Mouse (Mus musculus) erythroblast, adult 5-6 weeks (primary cell): ENCODE measurements around the gene Lamc1. TPM values are rescaled to one million over a fixed set of nuclear protein-coding genes. Genes with fewer than 3 reads are reported as not detected.

ENCODE experiments used
- ATAC-seq: replicated peaks from 2 replicates; pipeline ENCODE4 v1.8.0; 2016; ENCODE audit warnings: moderate number of reproducible peaks, mild to moderate bottlenecking, moderate TSS enrichment, inconsistent platforms; ENCODE audit not compliant: poor library complexity, low FRiP score, severe bottlenecking
- total RNA-seq, 2 experiments: library from RNA; stranded (forward) in 1 of 2; stranded (reverse) in 1 of 2; fragments of 150-400 nt in 1 of 2; fragments of 200-764, 138-1000 nt in 1 of 2; gene quantifications; 2 replicates each; pipeline versions ENCODE4 v1.2.3 to v1.2.4; 2015 to 2017; ENCODE audit warnings: low replicate concordance in 2 of 2

Gene Lamc1
- total RNA-seq, 2 experiments from 2014 or later, result 0.34 TPM; not detected in 1

DNA sequence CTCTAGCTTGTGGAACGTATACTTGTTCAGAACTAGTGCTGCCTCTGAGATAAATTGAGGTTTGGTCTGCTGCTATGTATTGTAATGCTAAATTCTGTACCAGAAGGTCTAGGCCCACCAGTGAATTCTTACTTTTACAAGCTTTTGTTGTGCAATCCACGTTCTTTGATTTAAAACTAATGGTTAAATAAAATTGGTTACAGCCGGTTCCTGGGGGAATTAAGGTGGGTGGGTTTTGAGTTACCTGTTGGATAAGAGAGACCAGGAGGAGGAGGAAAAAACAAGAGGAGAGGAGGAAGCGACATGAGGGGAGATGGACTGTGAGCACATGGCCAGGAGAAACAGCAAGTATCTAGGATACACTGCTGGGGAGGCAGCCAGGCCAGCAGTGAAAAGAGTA is 116.1 kb downstream of the Lamc1 start:
- no peak for ATAC-seq

DNA sequence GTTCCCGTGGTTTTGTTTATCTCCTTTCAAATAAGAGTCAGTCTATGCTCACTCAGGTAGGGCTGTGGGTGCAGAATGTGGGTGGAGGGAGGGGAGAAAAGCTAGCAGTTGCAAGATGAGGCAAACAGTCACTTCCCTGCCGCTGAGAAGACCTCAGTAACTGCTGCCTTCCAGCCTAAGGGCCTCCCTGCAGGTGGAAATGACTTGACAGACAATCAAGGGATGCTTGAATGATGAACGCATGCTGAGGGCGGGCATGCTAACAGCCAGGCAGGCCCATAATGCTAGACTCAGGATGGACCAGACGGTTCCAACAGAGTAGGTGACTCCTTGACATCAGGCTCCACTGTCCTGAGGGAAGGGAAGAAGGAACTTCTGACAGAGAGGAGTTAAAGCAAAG is 116.9 kb downstream of the Lamc1 start:
- no peak for ATAC-seq

GRCm38 (mm10) chr1:153210992-153211391 is 121.6 kb downstream of the Lamc1 start:
- ATAC-seq, result no peak

DNA sequence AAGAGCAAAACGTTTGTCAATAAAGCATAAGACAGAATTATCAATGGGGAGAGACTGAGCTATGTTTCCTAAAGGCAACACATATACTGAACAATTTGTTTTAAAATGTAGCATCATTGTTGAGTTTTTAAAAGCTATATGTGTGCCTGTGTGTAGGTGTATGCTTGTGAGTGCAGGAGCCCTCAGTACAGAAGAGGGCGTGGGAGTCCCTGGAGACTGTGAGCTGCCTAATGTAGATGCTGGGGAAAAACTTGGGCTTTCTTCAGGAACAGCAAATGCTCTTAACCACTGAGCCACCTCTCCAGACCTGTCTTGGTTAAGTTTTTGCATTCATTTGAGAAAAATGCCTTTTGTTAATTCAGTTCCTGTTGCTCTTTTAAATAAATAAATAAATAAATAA is 122.4 kb downstream of the Lamc1 start:
- no peak for ATAC-seq

- ATAC-seq, result no peak
Measured at GRCm38 (mm10) chr1:153202195-153202594, 130.4 kb downstream of the Lamc1 start.

GRCm38 (mm10) chr1:153201448-153201847 is 131.1 kb downstream of the Lamc1 start:
- no peak for ATAC-seq

DNA sequence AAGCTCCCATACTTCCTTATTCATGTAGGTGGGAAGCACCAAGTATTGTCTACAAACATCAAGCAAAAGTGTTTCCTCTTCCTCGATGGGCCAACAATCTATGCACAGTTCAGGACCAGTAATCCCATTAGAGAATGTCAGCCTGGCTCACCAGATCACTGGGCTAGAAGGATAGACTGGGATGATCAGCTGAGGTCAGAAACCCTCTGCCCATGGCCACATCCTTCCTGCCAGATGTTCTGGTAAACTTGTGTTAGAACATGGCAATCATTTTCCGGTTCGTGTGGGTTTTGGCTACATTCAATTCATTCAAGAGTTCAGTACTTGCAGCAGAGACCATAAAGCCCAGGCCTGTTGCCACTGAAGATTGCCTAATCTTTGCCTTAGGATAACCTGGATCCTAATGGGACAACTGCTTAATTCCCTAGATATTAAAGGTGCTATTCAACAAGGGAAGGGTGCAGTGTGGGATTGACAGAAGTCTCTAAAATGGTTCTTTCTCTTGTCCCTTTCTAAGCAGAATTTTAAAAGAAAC is 135.2 kb downstream of the Lamc1 start:
- no peak for ATAC-seq

DNA sequence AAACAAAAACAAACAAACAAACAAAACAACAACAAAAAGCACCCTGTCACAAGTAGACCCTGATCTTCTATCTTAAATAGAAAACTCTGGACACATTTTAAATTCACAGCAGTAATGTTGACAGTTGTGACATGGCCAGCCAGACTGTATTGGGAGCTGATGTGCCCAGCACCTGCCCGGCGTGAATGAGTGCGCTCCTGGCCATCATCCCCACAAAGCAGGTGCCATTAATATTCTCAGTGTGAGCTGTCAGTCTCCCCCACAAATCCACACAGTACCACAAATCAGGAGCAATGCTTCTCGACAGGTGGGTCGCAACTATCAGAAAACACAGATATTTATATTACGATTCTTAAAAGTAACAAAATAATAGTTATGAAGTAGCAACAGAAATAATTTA is 139.6 kb downstream of the Lamc1 start:
- no peak for ATAC-seq

DNA sequence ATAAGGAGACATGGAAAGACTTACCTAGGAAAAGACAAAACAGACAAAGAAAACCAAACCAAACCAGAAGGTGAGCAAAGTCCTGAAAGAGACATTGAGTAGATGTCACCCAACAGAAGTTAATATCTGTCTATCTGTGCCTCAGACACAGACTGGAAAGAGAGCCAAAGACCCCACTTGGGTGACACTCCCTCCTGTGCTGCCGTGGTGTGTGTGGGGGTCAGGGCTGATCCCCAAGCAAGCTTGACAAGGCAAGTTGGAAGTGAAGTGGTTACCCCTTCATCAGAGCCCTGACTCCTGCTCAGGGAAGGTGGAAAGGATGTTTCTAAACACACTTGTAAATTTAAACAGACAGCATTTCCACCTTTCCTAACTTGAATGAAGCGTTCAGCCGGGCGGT is 140.2 kb downstream of the Lamc1 start:
- ATAC-seq, result no peak

DNA sequence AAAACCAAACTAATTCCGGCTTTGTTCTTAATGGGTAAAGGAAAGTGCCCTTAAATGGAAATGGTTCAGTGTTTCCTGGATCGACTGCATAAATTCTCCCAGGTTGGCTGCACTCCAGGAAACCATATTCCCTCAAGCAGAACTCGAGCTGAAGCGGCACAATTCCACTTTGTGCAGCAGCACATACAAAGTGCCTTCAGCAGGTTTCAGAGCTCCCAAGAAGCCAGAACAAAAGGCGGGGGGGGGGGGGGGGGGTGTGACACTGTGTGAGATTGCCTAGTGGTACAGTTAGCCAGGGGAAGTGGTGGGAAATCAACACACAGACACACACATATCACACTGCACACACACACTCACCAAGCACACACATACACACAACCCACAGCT is 140.7 kb downstream of the Lamc1 start:
- ATAC-seq, result no peak

DNA sequence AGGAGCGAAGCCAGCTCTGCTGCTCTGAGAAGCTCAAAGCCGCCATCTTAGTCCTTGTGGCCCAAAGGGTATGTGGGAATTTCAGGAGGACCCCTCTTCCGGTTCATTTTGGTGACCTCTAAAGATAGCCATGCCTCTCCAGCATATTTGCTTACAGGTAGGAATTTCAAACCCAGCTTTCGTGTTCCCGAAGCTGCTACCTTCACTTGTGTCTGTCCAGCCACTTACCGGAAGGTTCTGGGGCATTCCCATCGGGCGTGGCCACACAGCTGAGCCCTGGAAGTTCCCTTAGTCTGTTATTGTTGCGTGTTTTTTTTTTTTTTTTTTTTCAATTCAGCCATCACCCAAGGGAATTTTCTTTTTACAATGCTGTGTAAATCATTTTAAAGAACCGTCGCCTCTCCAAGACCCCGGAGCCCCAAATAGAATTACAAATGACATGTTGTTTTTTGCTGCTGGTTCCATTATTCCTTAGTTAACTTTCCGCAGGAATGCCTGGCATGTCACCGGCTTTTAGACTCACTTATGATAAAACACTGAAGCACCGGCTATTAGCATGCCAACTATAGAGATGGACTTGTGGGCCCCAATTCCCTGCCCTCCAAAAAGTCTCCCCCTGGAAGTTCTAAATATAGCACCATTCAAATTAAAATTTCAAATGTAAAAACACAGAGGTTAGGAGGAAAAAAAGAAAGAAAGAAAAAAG is 141.2 kb downstream of the Lamc1 start:
- no peak for ATAC-seq

DNA sequence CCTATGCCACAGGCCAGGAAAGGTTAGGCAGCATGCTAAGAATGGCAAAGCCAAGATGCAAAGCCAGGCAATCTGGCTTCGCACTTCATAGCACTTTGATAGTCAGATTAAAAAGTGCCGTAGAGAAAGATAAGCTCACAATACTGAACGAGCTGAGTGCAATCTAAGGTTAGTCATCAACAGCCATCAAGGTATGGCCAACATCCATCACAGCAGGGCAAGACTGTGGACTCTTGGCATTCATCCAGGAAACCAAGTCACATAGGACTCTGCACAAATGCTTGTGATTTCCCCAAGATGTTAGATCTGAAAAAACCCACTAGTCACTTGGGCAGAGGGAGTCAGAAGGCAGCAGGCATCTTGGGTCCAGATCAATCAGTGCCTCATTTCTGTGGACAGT is 144.5 kb downstream of the Lamc1 start:
- ATAC-seq, result no peak

GRCm38 (mm10) chr1:153185828-153186803 is 146.5 kb downstream of the Lamc1 start, which contains the start of gene Lamc2:
Gene Lamc2, minus strand, starts transcription at chr1:153186447.
- ATAC-seq, result no peak

GRCm38 (mm10) chr1:153180586-153181289 is 151.8 kb downstream of the Lamc1 start:
- ATAC-seq, result no peak

DNA sequence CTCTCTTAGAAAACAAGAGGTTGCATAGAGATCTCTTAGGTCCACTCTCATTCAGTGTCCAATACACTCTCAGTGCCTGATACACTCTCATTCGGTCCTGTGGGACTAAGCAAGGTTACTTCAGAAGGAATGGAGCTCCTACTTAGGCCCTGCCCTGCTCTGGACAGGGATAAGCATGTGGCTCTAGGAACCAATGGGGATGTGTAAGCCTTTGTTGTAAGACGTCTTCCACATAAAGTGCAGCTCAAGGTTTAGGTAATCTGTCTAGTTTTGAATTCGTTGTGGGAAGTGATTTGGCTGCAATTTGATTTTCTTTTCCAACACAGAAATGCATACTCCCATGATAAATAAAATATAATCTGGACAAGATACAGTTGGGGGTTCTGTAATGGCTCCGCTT is 152.4 kb downstream of the Lamc1 start:
- ATAC-seq, result no peak

GRCm38 (mm10) chr1:153174801-153175200 is 157.8 kb downstream of the Lamc1 start:
- no peak for ATAC-seq

DNA sequence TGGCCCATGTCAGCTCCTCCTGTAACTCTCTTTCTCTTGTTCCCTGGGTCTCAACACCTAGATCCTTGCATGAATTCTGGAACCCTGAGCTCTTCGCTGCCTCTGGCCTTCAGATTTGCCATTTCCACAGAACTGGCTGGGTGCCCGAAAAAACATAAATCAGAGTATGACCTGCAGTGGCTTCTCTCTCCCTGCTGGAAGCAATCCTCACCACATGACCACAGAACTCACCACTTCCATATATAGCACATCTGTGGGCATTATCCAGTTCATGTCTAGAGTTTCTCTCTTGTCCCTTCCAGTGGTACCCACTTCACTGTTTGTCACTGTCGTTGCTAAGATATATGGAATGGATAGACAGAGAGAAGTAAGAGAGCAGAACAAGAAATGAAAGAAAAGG is 159.3 kb downstream of the Lamc1 start:
- ATAC-seq, result no peak

- ATAC-seq, result no peak
Measured at GRCm38 (mm10) chr1:153172291-153172731, 160.3 kb downstream of the Lamc1 start.

DNA sequence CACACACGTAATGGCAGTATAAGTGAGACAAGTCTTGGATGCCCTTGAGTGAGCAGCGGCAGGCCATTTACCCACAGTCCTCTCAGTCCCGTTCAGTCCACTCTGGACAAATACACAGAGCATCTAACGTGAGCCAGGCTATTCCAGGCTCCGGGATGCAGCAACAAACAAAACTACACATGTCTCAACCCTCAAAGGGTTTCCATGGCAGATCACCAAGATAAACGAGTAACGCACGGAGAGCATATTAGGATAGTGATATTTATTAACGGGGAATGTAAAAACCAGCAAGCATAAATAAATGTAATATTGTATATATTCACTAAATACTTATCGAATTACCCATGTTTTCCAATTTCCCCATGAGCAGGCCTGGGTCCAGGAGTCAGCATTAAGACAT is 161.6 kb downstream of the Lamc1 start:
- ATAC-seq, result no peak
